Mouse (Mus musculus) natural killer cell, adult 2 months (primary cell): ENCODE results near the gene Bmp6.

Experiments
- DNase-seq, 2 experiments: peaks; one replicate each; pipeline ENCODE4 v3.0.0; 2022; ENCODE audit warnings: low spot score in 2 of 2

Gene Bmp6

DNA sequence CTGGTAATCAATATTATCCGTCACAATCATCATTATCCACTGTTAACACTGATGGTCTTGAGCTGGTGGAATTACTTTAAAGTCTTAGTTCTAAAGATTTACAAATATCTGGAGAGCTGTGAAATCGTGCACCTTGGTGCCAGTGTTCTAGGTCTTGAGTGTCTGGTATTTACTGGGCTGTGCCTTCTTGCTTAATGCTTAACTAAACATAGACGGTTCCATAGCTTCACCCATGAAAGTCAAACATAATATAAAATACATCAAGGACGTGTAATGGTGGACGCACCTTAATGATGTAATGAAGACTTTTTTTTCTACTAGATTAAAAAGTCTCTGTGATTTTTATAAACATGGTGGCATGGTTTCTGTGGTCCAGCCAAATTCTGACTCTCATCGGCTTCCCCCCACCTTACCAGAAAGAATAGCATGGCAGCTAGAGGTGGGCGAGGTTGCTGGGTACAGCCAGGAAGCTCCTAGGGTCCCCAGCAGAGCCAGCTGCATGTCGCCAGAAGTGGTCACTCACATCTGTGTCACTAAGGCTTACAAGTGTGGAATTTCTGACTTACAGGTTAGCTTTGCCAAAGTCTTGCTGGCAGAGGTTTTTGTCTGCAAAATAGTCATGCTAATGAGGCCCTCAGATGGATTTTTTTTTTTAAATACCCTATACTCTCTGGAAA is 200.0 kb downstream of the Bmp6 start:
- no peak for DNase-seq

DNA sequence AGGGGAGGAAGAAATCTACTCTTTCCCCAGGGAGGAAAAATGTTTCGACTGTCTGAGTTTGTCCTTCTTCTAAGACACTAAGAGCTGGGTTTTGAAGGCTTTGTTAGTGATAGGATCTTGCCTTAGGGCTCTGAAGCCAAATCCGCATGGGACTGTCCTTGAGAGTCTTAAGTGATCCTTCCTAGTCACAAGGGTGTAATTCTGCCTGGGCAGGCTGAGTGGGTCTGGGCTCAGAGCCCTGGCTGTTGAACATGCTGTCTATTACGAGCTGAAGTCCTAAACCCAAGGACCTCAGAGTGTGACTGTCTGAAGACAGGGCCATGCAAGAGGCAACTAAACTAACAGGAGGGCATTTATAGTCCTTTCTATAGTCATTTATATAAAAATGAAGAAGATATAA is 200.6 kb downstream of the Bmp6 start:
- no peak for DNase-seq

DNA sequence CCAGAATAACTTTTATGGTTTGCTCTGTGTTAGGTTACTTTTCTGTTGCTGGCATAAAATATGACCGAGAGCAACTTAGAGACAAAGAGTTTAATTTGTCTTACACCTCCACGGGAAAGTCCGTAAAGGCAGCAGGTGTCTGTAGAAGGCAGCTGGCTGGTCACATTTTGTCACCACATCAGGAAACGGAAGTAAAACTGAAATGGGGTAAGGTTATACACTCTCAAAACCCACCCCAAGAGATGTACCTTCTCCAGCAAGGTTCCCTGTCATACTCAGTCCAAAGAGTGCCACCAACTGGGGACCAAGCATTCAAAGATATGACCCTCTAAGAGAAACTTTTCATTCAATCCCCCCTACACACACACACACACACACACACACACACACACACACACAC is 201.8 kb downstream of the Bmp6 start:
- DNase-seq = peak; percentile 45 to 49

DNA sequence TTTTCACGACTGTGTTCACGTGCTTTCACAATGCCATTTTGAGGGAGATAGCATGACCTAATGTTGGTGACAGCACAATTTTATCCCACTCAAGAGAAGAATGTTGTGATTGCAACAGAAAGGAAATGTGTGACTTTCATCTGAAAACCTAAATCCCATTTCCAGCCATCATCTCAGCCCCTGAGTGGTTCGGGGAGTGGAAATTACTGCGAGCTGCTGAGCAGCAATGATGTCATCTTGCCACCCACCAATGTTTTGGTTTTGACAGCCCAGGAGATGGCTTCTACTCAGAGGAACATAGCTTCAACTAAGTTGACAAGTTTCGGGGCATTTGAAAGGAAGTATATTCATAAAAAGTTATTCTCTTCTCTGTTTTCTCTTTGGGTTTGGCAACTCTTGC is 202.8 kb downstream of the Bmp6 start:
- no peak for DNase-seq

DNA sequence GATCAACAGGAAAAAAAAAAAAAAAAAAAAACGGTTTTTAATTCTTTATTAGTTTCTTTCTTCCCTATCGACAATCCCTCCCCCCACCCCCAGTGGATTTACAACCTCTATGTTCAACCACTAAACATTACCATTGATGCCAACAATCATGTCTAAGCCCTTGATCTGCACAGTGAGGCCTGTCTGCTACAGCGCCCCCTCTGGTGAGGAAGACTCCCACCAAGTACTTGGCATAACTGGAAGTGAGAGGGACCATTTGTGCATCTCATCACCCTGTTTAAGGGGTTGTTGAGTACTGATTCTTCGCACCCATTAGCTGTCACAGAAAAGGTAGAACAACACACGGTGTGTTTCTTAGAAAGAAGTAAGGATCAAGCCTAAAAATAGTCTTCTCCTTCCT is 203.8 kb downstream of the Bmp6 start:
- no peak for DNase-seq
